Mouse (Mus musculus): ENCODE measurements around the gene Gm43517. TPM values are rescaled to one million over a fixed set of nuclear protein-coding genes. Genes with fewer than 3 reads are reported as not detected.

Gene Gm43517
- polyA plus RNA-seq, 1 experiment from 2014 or later = 0.07 TPM

- no peaks in the 10 kb centered on the region for H3K4me1 ChIP-seq (ENCODE audit: control insufficient read depth, insufficient read depth, low read length)
- DNase-seq (ENCODE audit: low spot score, missing footprints) = peak; percentile 98
- peaks cover 70% of the 10 kb centered on the region for H3K27me3 ChIP-seq (ENCODE audit: control insufficient read depth, insufficient read depth, low read length)
- WGBS = under 1% methylated on average over 42 of the region's 42 CpGs
- peak overlapping the region; percentile 51 for H3K4me2 ChIP-seq
- peak; percentile 97 for ATAC-seq (ENCODE audit: low FRiP score)
- H3K36me3 ChIP-seq (ENCODE audit: control insufficient read depth, insufficient read depth, low read length) = no peaks in the 10 kb centered on the region
- H3K4me3 ChIP-seq (ENCODE audit: low read depth, low read length) = peak overlapping the region; percentile 25
- peak overlapping the region; percentile 44 for H3K9ac ChIP-seq (ENCODE audit: low read length)
- no peaks in the 10 kb centered on the region for H3K9me3 ChIP-seq (ENCODE audit: control insufficient read depth, low read length)
- H3K27ac ChIP-seq (ENCODE audit: low read depth, low read length) = no peak overlapping the region
Measured at GRCm38 (mm10) chr12:49391305-49392040, 6.5 kb downstream of the Gm43517 start.

GRCm38 (mm10) chr12:49392041-49392390 is 7.0 kb downstream of the Gm43517 start:
- WGBS = 2% methylated on average over 10 of the region's 10 CpGs
- H3K9ac ChIP-seq (ENCODE audit: low read length) = no peak overlapping the region
- H3K27me3 ChIP-seq (ENCODE audit: control insufficient read depth, insufficient read depth, low read length) = peaks cover 74% of the 10 kb centered on the region
- peak overlapping the region; percentile 51; the same call in 1 of the 2 replicates for H3K4me2 ChIP-seq
- H3K36me3 ChIP-seq (ENCODE audit: control insufficient read depth, insufficient read depth, low read length) = no peaks in the 10 kb centered on the region
- no peaks in the 10 kb centered on the region for H3K9me3 ChIP-seq (ENCODE audit: control insufficient read depth, low read length)
- 0 out of 2 replicates have a peak overlapping the region, but pooled peaks have one; percentile 25 for H3K4me3 ChIP-seq (ENCODE audit: low read depth, low read length)
- ATAC-seq (ENCODE audit: low FRiP score) = no peak
- DNase-seq (ENCODE audit: low spot score, missing footprints) = peak; percentile 96
- no peaks in the 10 kb centered on the region for H3K4me1 ChIP-seq (ENCODE audit: control insufficient read depth, insufficient read depth, low read length)
- H3K27ac ChIP-seq (ENCODE audit: low read depth, low read length) = no peak overlapping the region

- Histone ChIP-seq H3K27me3 (ENCODE audit: control insufficient read depth, insufficient read depth, low read length) (peaks cover 79% of the 10 kb centered on the region), H3K27ac (ENCODE audit: low read depth, low read length) (no peak overlapping the region), H3K9ac (ENCODE audit: low read length) (no peak overlapping the region), H3K4me1 (ENCODE audit: control insufficient read depth, insufficient read depth, low read length) (no peaks in the 10 kb centered on the region), H3K36me3 (ENCODE audit: control insufficient read depth, insufficient read depth, low read length) (no peaks in the 10 kb centered on the region), H3K4me2 (no peak overlapping the region), H3K4me3 (ENCODE audit: low read depth, low read length) (no peak overlapping the region), H3K9me3 (ENCODE audit: control insufficient read depth, low read length) (no peaks in the 10 kb centered on the region)
- 7% methylated on average over 5 of the region's 5 CpGs for WGBS
- ATAC-seq (ENCODE audit: low FRiP score) = no peak
- peak; percentile 91 for DNase-seq (ENCODE audit: low spot score, missing footprints)
Measured at GRCm38 (mm10) chr12:49392876-49393275, 7.9 kb downstream of the Gm43517 start.

GRCm38 (mm10) chr12:49393639-49394038 is 8.7 kb downstream of the Gm43517 start:
- peak; percentile 87 for DNase-seq (ENCODE audit: low spot score, missing footprints)
- Histone ChIP-seq H3K27ac (ENCODE audit: low read depth, low read length) (no peak overlapping the region), H3K9me3 (ENCODE audit: control insufficient read depth, low read length) (no peaks in the 10 kb centered on the region), H3K4me1 (ENCODE audit: control insufficient read depth, insufficient read depth, low read length) (no peaks in the 10 kb centered on the region), H3K4me3 (ENCODE audit: low read depth, low read length) (no peak overlapping the region), H3K36me3 (ENCODE audit: control insufficient read depth, insufficient read depth, low read length) (no peaks in the 10 kb centered on the region), H3K4me2 (no peak overlapping the region), H3K27me3 (ENCODE audit: control insufficient read depth, insufficient read depth, low read length) (peaks cover 81% of the 10 kb centered on the region), H3K9ac (ENCODE audit: low read length) (no peak overlapping the region)
- no peak for ATAC-seq (ENCODE audit: low FRiP score)
- 4% methylated on average over 3 of the region's 3 CpGs for WGBS

- H3K4me1 ChIP-seq (ENCODE audit: control insufficient read depth, insufficient read depth, low read length) = no peaks in the 10 kb centered on the region
- ATAC-seq (ENCODE audit: low FRiP score) (no peak), DNase-seq (ENCODE audit: low spot score, missing footprints) (peak; percentile 89)
- H3K27me3 ChIP-seq (ENCODE audit: control insufficient read depth, insufficient read depth, low read length) = peaks cover 82% of the 10 kb centered on the region
- no peak overlapping the region for H3K4me2 ChIP-seq
- no peaks in the 10 kb centered on the region for H3K36me3 ChIP-seq (ENCODE audit: control insufficient read depth, insufficient read depth, low read length)
- H3K9me3 ChIP-seq (ENCODE audit: control insufficient read depth, low read length) = no peaks in the 10 kb centered on the region
- H3K27ac ChIP-seq (ENCODE audit: low read depth, low read length) = no peak overlapping the region
- H3K4me3 ChIP-seq (ENCODE audit: low read depth, low read length) = no peak overlapping the region
- 3% methylated on average over 1 of the region's 1 CpGs for WGBS
- H3K9ac ChIP-seq (ENCODE audit: low read length) = no peak overlapping the region
Measured at GRCm38 (mm10) chr12:49394181-49394580, 9.2 kb downstream of the Gm43517 start.

- H3K27me3 ChIP-seq (ENCODE audit: control insufficient read depth, insufficient read depth, low read length) = peaks cover 80% of the 10 kb centered on the region
- no peak overlapping the region for H3K27ac ChIP-seq (ENCODE audit: low read depth, low read length)
- H3K36me3 ChIP-seq (ENCODE audit: control insufficient read depth, insufficient read depth, low read length) = no peaks in the 10 kb centered on the region
- H3K4me1 ChIP-seq (ENCODE audit: control insufficient read depth, insufficient read depth, low read length) = no peaks in the 10 kb centered on the region
- no peak overlapping the region for H3K4me2 ChIP-seq
- no peak for ATAC-seq (ENCODE audit: low FRiP score)
- under 1% methylated on average over 17 of the region's 17 CpGs for WGBS
- peak; percentile 92 for DNase-seq (ENCODE audit: low spot score, missing footprints)
- no peak overlapping the region for H3K4me3 ChIP-seq (ENCODE audit: low read depth, low read length)
- H3K9me3 ChIP-seq (ENCODE audit: control insufficient read depth, low read length) = no peaks in the 10 kb centered on the region
- no peak overlapping the region for H3K9ac ChIP-seq (ENCODE audit: low read length)
Measured at GRCm38 (mm10) chr12:49394836-49395235, 9.9 kb downstream of the Gm43517 start.

GRCm38 (mm10) chr12:49395969-49396368 is 11.0 kb downstream of the Gm43517 start:
- Histone ChIP-seq H3K4me3 (ENCODE audit: low read depth, low read length) (no peak overlapping the region), H3K27ac (ENCODE audit: low read depth, low read length) (no peak overlapping the region), H3K36me3 (ENCODE audit: control insufficient read depth, insufficient read depth, low read length) (no peaks in the 10 kb centered on the region), H3K4me1 (ENCODE audit: control insufficient read depth, insufficient read depth, low read length) (peaks cover 3% of the 10 kb centered on the region; the same call in 1 of the 2 replicates), H3K9ac (ENCODE audit: low read length) (no peak overlapping the region), H3K4me2 (no peak overlapping the region), H3K9me3 (ENCODE audit: control insufficient read depth, low read length) (no peaks in the 10 kb centered on the region), H3K27me3 (ENCODE audit: control insufficient read depth, insufficient read depth, low read length) (peaks cover 80% of the 10 kb centered on the region)
- WGBS = 16% methylated on average over 2 of the region's 2 CpGs
- peak; percentile 90 for DNase-seq (ENCODE audit: low spot score, missing footprints)
- ATAC-seq (ENCODE audit: low FRiP score) = no peak

- peak; percentile 89 for DNase-seq (ENCODE audit: low spot score, missing footprints)
- no peak overlapping the region for H3K27ac ChIP-seq (ENCODE audit: low read depth, low read length)
- 43% methylated on average over 1 of the region's 1 CpGs for WGBS
Measured at GRCm38 (mm10) chr12:49396776-49397175, 11.8 kb downstream of the Gm43517 start.

GRCm38 (mm10) chr12:49397443-49398162 is 12.6 kb downstream of the Gm43517 start:
- no peak overlapping the region for H3K27ac ChIP-seq (ENCODE audit: low read depth, low read length)
- no peaks in the 10 kb centered on the region for H3K9me3 ChIP-seq (ENCODE audit: control insufficient read depth, low read length)
- DNase-seq (ENCODE audit: low spot score, missing footprints) (peak; percentile 89), ATAC-seq (ENCODE audit: low FRiP score) (no peak)
- H3K4me3 ChIP-seq (ENCODE audit: low read depth, low read length) = no peak overlapping the region
- H3K4me2 ChIP-seq = no peak overlapping the region
- WGBS = 15% methylated on average over 4 of the region's 4 CpGs
- peaks cover 5% of the 10 kb centered on the region; the same call in 1 of the 2 replicates for H3K4me1 ChIP-seq (ENCODE audit: control insufficient read depth, insufficient read depth, low read length)
- peaks cover 73% of the 10 kb centered on the region for H3K27me3 ChIP-seq (ENCODE audit: control insufficient read depth, insufficient read depth, low read length)
- H3K36me3 ChIP-seq (ENCODE audit: control insufficient read depth, insufficient read depth, low read length) = no peaks in the 10 kb centered on the region
- H3K9ac ChIP-seq (ENCODE audit: low read length) = no peak overlapping the region

More at GRCm38 (mm10) chr12:49396776-49397175, 11.8 kb downstream of the Gm43517 start:
- H3K4me2 ChIP-seq = no peak overlapping the region
- no peak for ATAC-seq (ENCODE audit: low FRiP score)
- H3K4me3 ChIP-seq (ENCODE audit: low read depth, low read length) = no peak overlapping the region
- peaks cover 5% of the 10 kb centered on the region; the same call in 1 of the 2 replicates for H3K4me1 ChIP-seq (ENCODE audit: control insufficient read depth, insufficient read depth, low read length)
- no peaks in the 10 kb centered on the region for H3K36me3 ChIP-seq (ENCODE audit: control insufficient read depth, insufficient read depth, low read length)
- H3K9ac ChIP-seq (ENCODE audit: low read length) = no peak overlapping the region
- H3K27me3 ChIP-seq (ENCODE audit: control insufficient read depth, insufficient read depth, low read length) = peaks cover 79% of the 10 kb centered on the region
- H3K9me3 ChIP-seq (ENCODE audit: control insufficient read depth, low read length) = no peaks in the 10 kb centered on the region
